Mouse (Mus musculus) megakaryocyte progenitor cell, adult 5-6 weeks (primary cell): ENCODE data around the gene Slc13a3. TPM values are rescaled to one million over a fixed set of nuclear protein-coding genes. Genes with fewer than 3 reads are reported as not detected.

Experiments used
- ATAC-seq: replicated peaks from 2 replicates; pipeline ENCODE4 v1.8.0; 2016; ENCODE audit warnings: mild to moderate bottlenecking, moderate TSS enrichment, inconsistent platforms; ENCODE audit not compliant: poor library complexity
- total RNA-seq, 2 experiments: library from RNA; stranded (forward) in 1 of 2; stranded (reverse) in 1 of 2; fragments of 157-497, 149-512 nt in 1 of 2; fragments of 200-1000 nt in 1 of 2; gene quantifications; 2 replicates each; pipeline versions ENCODE4 v1.2.3 to v1.2.4; 2015 to 2017

Gene Slc13a3
- total RNA-seq, 2 experiments from 2014 or later = 0.08 TPM; not detected in 1

DNA sequence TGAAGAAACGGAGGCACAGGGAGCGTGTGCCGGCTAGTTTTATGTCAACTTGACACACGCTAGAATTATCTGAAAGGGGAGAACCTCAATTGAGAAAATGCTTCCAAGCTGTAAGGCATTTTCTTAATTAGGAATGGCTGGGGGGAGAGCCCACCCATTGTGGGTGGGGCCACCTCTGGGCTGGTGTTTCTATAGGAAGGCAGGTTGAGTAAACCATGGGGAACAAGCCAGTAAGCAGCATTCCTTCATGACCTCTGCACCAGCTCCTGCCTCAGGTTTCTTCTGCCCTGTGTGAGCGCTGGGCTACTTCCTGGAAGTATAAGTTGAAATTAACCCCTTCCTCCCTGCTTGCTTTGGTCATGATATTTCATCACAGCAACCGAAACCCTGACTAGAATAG is 57.2 kb downstream of the Slc13a3 start:
- ATAC-seq = no peak

GRCm38 (mm10) chr2:165415141-165415721 is 57.8 kb downstream of the Slc13a3 start:
- no peak for ATAC-seq

DNA sequence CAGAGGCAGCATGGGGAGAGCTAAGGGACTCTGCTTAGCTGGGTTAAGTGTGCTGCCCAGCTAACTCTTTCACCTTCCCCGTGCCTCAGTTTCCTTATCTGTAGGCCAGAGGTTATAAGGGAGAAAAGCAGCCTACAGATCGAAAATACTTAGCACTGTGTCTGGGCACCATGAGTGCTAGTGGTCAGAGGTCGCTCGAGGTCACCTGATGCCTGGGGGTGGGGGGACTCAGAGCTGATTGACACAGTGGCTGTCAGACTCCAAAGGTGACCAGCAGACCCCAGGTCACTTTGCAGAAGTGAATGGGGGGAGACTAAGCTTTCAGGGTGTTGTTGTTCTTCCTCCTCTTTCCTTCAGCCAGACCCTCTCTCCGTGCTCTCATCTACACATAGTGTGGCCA is 58.7 kb downstream of the Slc13a3 start:
- no peak for ATAC-seq

DNA sequence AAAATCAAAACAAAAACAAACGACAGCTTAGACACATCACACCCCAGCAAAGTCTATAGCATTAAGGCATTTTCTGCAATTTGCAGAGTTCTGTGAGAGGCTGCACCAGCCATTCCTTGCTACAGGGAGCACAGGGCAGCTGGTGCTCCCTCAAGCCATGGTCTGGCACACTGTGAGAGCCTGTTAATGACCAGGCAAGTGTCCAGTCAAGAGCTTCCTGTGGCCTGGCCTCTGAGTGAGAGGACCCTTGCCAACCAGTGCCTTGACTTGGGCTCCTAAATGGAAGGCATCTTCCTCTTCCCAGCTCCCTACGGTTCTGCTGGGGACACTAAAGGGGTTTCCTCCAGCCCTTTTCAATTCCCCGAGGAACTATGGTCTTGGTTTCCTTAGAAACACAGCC is 59.1 kb downstream of the Slc13a3 start:
- no peak for ATAC-seq

GRCm38 (mm10) chr2:165407700-165408301 is 65.2 kb downstream of the Slc13a3 start:
- peak; percentile 76 for ATAC-seq

DNA sequence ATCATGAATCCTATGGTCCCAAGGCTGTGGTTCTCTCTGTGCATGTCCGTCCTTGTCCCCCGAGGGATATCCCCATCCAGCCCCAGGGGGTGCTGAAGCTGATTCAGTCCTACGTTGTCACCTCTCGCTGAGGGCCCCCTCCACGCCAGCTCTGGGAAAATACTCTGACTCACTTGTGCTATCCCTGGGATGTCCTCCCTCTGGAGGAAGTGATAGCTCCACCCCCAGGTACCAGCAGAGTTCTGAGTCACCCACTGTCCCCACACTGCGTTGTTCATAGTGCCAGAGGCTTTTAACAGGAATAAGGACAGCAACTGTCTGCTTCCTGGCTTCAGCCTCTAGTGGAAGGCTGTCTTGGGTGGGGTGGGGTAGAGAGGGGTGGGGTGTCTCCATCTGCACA is 67.7 kb downstream of the Slc13a3 start:
- ATAC-seq = peak; percentile 16; the same call in 1 of the 2 replicates

DNA sequence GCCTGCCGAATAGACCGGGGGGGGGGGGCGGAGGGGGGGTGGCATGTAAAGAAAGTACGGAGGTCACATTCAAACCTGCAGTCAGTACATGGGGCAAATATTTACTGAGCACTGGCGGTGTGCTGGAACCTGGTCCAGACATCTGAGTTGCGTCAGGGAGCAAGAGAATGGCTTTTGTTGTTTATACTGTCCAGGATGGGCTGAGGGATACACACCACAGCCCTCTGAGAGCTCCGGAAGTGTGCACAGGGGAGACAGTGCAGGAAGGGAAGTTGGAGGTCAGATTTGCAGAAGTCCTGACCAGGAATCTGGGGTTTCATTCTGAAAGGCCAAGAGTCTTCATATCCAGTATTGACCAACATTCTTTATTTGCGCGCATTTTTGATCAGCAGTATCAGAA is 68.1 kb downstream of the Slc13a3 start:
- peak; percentile 80 for ATAC-seq

GRCm38 (mm10) chr2:165398164-165398785 is 74.8 kb downstream of the Slc13a3 start:
- ATAC-seq = no peak

DNA sequence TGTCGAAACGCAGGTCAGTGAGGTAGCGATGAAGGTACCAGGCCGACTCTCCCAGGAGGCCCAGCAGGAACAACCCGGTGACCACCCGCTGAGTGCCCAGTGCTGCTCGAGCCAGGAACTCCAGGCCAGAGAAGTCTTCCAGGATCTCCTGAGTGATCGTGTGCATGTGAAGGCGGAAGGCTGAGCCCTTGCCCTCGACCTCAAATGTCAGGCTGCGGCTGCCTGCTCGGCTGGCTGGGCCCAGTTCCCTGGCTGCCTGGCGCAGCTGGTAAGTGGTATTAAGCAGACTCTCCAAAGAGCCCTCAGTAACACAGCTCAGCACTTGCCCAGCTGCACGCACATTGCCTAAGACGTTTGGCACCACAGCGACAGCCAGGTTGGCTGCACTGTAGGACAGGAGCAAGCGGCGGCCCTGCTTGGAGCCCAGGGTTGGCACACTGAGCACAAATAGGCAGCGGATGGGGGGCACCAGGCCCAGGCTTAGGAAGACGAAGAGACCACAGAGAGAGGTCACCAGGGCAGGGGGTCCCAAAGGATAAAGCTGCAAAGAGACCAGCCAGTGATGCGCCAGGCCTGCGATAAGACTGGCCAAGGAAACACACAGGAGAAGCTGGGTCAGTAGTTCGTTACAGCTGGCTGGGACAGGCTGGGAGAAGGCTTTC is 75.4 kb downstream of the Slc13a3 start:
- ATAC-seq = no peak

DNA sequence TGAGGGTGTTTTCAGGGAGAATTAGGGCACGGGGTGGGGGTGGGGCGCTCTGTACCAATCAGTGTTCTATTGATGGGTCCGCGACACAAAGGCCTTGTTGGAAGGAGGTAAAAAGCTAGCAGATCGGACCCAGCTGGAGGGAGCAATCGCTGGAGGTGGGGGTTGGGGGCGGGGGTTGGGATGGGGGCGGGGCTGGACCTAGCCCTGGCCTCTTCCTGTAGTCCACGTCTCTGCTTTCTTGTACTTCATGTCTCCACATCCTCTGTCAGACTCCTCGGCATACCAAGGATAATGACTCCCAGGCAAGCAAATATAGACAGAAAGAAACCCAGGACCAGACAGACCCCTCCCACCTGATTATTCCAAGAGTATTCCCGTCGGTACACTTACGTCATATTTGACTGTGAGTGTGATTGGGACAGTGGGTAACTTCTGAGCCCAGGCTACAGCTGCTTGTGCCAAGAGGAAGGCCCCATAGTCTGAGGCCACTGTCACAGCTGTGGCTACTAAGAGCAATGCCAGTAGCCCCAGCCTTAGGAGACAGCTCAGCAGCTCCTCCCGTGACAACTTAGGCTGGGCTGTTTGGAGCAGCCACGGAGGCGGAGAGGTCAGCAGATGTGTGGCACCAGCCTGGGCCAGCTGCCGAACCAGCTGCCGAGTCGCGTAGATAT is 76.1 kb downstream of the Slc13a3 start:
- ATAC-seq = no peak

DNA sequence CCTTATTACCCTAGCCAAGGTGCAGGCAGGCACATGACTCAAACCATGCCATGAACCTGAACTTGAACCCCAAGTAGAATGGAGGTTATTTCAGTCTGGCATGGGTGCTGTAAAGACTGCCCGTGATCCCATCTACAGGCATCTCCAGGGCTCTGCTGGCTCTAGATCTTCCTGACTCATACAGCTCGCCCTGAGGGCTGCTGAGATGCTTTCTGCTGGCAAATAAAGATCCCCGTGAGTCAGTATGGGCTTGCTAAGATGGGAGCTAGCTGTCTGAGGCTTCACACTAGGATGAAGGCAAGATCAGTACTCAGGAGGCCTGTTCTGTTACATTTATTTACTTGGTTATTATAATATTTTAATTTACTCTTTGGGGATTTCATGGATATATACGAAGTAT is 80.9 kb downstream of the Slc13a3 start:
- ATAC-seq = no peak

DNA sequence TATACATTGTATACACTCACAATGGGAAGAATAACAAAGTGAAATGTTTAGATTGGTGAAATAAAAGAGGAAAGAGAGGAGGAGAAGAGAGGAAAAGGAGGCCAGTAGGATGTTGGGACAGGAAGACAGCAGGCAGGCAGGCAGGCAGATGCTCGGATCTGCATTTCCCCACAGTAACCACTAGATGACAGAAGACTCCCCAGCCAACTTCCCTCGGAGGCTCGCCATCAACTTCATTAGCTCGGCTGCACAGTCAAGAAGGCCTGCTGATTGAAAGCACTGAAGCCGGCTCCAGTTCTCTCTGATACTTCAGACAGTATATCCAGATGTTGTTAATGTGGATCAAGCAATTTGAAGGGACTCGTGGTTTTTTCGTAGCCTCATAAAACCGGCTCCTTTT is 81.5 kb downstream of the Slc13a3 start:
- peak; percentile 72 for ATAC-seq

DNA sequence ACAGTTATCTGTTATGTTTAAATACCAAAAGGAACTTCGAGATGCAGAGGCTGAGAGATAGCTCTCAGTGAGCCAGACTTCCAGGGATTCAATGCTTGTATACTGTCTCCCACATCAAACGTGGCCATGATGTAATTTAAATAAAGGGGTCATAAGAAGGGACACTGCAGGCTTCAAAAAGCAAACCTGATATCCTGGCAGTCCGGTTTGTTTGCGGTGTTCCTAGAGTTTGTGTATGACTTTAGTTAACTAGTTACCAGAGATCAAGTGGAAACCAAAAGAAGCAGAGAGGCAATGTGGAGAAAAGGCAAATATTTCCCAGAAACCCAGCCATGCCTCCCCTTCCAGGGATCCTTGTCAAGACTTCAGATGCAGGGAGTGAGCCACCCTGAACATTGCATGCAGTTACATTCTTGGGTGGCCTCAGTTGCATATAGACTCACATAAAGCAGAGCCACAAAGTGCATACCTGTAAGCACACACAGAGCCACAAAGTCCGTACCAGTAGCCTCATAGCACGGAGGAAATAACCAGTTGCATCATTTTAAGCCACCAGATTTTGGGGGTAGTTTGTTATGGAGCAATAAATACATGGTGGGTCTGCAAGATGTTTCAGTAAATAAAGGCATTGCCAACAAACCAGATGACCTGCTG is 83.6 kb downstream of the Slc13a3 start:
- ATAC-seq = no peak

DNA sequence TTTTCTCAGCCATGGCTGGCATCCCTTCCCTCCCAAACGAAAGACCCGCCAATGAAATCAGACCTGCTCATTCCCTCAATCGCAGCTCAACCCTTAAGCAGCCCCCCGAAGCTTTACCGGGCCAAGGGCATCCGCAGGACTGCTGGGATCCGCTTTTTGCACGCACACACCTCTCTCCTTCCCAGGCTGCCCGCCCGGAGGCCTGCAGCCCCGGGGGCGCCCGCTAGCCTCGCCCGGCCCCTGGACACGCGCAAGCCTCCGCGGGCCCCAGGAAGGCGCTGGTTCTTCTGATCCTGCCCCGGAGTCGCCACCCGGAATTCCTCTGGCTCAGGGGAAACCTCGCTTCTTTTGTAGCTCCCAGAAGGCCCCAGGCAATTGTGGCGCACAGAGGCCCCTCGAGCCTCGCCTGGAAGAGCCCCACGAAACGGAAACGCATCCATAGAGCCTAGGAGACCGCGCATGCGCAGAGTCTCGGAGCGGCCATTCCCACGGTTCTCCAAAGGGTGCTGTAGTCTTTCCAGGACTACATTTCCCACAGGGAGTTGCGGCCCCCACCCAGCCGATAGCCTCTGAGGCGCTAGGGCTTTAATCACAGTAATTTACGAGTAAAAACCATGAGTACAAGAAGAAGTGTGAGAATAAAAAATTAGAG is 85.1 kb downstream of the Slc13a3 start, which contains the start of gene Zfp334:
TSS of gene Zfp334 (minus strand) at position 416 of the 652 bp plus-strand sequence.
- ATAC-seq = no peak

- no peak for ATAC-seq
These were observed 85.7 kb downstream of the Slc13a3 start for GRCm38 (mm10) chr2:165387370-165387769.

- no peak for ATAC-seq
These were observed 93.0 kb downstream of the Slc13a3 start for GRCm38 (mm10) chr2:165380050-165380449.

DNA sequence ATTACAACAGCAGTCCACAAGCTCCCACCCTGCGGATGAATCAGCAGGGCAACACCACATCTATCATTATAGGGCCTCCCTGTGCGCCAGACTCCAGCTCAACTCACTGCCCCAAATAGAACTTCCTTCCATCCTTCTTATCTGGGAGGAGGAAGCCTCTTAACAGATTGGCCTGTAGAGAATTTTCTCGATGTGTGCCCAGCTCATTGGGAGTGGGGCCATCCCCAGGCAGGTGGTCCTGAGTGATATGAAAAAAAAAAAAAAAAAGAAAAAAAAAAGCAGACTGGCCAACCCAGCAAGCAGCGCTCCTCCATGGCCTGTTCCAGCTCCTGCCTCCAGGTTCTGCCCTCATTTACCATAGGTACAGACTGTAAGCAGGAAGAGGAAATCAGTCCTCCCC is 97.0 kb downstream of the Slc13a3 start:
- ATAC-seq = no peak

DNA sequence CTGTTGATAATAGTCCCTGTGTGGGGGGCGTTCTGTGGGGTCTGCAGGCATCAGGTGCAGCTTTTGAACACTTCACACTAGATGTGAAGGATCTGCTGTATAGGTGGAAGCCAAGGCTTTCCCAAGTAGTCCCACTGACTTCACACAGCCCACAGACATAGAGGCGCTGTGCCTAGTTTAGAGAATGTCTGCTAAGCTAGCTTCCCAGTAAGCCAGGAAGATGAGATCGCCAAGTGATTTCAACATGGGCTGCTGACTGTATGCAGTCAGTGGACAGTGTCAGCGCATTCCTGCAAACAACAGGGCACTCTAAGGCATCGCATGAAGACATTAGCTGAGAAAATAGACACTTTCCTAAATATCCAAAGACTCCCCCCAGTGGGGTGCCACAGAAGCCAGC is 97.6 kb downstream of the Slc13a3 start:
- ATAC-seq = no peak

GRCm38 (mm10) chr2:165371066-165371465 is 102.0 kb downstream of the Slc13a3 start:
- ATAC-seq = no peak

GRCm38 (mm10) chr2:165370348-165370747 is 102.7 kb downstream of the Slc13a3 start:
- no peak for ATAC-seq
